Mouse (Mus musculus): ENCODE measurements around the gene Ube2r2.

DNA sequence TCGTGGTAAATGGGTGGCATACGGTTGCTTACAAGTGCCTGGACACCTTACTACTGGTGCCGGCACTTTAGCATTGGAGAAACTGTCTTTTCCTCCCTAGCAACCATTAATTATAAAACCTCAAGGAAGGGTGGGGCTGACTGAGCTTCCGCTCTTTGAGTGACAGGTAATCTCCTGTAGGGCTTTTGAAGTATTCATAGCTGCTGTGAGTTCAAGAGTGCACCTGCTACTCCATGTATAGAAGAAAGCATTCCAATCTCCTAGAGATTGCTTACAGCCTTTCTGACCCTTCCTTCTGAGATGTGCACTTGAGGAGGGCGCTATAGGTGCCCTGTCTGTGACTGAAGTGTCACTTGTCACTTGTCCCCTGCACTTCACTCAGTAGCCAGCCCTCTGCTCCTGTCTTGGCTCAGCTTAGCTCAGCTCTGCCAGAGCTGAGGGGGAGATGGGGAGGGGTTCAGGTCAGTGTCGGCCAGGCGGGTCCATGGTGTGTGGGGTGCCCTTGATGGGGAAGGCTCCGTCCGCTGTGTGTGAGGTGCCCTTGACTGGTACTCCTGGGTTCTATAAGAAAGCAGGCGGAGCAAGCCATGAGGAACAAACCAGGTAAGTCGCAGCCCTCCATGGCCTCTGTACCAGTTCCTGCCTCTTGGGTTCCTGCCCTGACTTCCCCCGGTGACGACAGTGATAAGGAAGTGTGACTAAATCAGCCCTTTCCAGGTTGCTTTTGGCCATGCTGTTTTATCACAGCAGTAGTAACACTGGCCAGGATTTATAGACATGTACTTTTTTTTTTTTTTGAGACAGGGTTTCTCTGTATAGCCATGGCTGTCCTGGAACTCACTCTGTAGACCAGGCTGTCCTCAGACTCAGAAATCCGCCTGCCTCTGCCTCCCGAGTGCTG lies 44.5 kb downstream of the Ube2r2 start:
- TF ChIP-seq POLR2A (IDR thresholded peaks at IDR 0.05; ENCODE audit: insufficient read length, low read depth) (no peak), MAX (IDR thresholded peaks at IDR 0.05; ENCODE audit: low read depth) (no peak), TCF12 (IDR thresholded peaks at IDR 0.05; ENCODE audit: insufficient read depth, poor library complexity, severe bottlenecking) (no peak), MYOG (IDR thresholded peaks at IDR 0.05; ENCODE audit: control insufficient read depth in 1 of 3, insufficient read depth in 1 of 3, insufficient read length in 2 of 3, low read depth in 2 of 3) (no peak), SRF (IDR thresholded peaks at IDR 0.05; ENCODE audit: control insufficient read depth, insufficient read length, low read depth) (no peak), POLR2AphosphoS2 (IDR thresholded peaks at IDR 0.05; ENCODE audit: insufficient read length, low read depth) (no peak), REST (IDR thresholded peaks at IDR 0.05; ENCODE audit: insufficient read depth, insufficient read length) (no peak), CEBPB (IDR thresholded peaks at IDR 0.05; ENCODE audit: insufficient read depth, poor library complexity, severe bottlenecking) (no peak), E2F4 (IDR thresholded peaks at IDR 0.05; ENCODE audit: insufficient read depth) (no peak), USF1 (IDR thresholded peaks at IDR 0.05; ENCODE audit: low read depth) (no peak), MYOD1 (IDR thresholded peaks at IDR 0.05; ENCODE audit: control insufficient read depth in 1 of 3, insufficient read length in 2 of 3, low read depth in 2 of 3) (no peak)

All from myocyte (in vitro differentiated cells).